Mouse (Mus musculus) cerebellum, postnatal 14 days (tissue): ENCODE measurements around the gene Eno2.

Experiments
- DNase-seq, 2 experiments: peaks; one replicate each; pipeline ENCODE4 v3.0.0; 2021; ENCODE audit warnings: mixed read lengths in 2 of 2

Gene Eno2

GRCm38 (mm10) chr6:124759259-124759658 is 10.2 kb downstream of the Eno2 start:
- peak; percentile 87 to 93 for DNase-seq

DNA sequence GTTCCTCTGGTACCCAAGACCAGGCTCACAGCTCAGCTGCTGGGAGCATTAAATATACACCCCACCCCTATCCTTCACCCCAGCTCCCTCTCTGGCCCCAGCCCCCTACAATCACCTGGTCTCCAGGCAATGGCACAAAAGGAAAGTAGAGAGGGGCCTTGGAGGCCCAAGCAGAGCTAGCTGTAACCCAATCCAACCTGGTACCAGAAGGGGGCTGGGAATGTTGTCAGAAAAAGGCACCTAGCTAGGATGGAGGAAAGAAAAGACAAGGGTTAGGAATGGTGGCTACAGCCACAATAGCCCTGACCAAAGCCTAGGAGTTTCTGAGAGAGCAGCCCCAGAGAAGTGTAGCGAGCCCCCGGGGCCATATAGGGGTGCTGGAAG is 10.6 kb downstream of the Eno2 start:
- no peak for DNase-seq

DNA sequence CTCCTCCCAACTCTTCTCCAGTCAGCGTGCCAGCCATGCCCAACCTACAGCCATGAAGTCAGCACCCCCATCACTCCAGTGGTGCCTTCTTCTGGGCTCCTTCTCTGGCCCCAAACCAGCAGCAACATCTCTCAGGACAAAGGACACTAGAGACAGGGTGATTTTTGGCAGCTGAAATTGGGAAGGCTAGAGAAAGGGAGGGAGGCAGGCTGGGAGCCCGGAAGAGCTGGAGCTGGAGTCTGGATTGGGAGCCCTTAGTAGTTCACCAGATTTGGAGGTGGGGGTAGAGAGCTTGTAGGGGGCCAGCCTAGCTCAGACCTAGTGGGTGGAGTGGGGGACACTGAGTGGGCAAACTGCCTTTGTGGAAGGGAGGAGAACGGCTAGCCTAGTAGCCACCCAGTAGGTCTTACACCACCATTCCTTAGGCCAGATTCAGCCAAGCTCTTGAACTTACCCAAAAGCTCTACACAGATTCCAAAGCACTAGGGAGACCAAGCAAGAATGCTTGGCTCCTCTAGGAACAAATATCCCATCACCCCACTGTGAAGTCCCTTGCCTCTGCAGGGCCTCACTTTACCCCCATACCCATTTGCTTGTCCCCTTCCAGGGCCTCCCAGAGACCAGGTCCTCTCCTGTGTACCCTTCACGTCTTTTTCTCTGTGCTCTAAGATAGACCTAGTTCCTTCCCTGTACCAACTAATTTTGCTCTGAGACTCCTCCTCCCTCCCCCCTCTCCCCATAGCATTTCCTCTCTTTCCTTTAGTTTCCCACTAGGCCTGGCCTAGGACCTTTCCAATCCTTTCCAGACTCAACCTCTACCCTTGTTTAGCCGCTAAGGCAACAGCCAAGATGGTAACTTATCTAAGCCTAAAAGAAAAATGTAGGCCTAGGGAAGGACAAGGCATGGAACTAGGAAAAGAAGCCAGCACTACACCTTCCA is 11.3 kb downstream of the Eno2 start:
- DNase-seq: peak; percentile 72 to 77

GRCm38 (mm10) chr6:124757351-124757880 is 12.1 kb downstream of the Eno2 start:
- no peak for DNase-seq

DNA sequence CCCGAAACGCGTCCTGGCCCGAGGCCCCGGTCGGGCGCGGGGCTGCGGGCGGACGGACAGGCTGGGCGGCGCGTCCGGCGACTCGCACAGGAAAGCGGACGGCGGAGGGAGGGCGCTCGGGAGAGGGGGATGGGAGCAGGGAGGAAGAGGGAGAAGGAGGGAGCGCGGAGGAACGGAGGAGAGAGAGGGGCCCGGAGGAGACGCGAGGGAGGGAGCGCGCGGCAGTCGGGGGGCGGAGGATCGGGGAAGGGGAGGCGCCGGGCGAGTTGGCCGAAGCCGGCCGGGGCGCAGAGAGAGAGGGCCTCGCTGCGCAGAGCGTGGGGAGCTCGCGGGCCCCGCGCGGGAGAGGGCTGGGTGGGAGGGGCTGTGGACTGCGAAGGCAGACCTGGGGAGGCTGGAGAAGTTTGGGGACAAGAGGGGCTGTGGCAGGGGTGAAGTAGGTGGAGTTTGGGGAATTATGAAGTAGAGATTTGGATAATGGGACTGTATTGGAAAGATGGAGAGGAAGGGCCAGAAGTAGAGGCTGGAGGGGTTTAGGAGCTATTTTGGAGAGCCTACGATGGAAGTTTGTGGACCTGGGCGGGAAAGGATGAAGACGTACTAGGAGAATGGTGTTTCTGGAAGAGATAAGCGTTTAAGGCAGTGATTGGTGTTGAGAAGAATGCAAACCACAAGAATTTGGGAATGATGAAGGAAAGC is 12.7 kb downstream of the Eno2 start:
- peak; percentile 89 for DNase-seq

DNA sequence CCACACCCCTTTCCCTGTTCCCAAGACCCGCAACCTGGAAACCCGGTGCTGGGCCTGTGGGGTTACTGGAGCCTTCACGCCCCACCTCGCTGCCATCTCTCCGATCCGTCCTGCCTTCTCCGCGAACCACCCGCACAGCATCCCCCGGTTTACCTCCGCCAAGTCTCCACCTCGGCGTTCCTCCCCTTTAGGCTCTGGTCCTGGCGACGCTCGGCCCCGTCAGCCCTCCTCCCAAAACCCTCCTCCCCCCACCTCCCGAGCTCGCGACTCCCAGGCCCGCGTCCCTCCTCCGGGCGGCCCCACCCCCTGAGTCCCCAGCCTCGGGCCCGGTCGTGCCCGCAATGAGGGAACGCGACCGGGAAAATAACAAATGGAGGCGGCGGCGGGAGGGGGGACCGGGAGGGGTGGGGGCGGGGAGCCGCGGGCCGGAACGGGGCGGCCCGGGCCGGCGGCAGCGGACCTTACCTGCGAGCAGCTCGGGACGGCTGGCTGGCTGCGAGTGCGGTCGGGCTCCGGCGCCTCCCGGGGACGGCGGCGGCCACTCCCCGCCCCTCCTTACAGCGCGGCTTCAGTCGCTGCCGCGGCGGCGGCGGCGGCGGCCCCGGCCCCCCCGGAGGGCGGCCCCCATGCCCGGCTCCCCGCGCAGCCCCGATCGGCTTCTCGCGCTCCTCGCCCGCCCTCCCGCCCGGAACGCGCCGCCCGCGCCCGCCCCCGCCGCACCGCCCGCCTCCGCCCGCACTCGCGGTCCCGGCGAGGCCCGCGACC is 13.5 kb downstream of the Eno2 start, which contains the start of the genes Gm45234 and Atn1:
Gene Gm45234, minus strand, starts transcription at position 191 of the 765 bp plus-strand sequence.
Gene Atn1, minus strand, starts transcription at position 694 of the 765 bp plus-strand sequence.
- peak; percentile 81 to 83 for DNase-seq

- DNase-seq: no peak
Observed at GRCm38 (mm10) chr6:124755306-124755705, 14.2 kb downstream of the Eno2 start.

DNA sequence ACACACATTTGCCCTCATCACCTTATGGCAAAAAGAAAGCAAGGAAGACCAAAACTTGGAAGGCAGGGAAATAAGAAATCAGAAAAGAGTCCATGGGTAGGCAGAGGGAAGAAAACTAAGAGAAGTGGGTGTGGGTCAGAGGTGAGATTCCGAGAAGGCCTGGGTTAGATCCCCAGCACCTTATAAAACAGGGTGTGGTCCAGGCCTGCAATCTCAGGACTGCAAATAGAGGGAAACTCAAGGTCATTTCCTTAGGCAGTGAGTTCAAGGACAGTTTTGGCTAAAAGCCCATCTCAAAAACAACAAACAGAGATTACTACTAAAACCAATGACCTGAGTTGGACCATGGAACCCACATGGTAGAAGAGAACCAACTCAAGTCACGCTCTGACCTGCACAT is 15.6 kb downstream of the Eno2 start:
- no peak for DNase-seq

- DNase-seq: no peak
Observed at GRCm38 (mm10) chr6:124750405-124750804, 19.1 kb downstream of the Eno2 start.

GRCm38 (mm10) chr6:124746654-124747632 is 22.5 kb downstream of the Eno2 start:
- no peak for DNase-seq

DNA sequence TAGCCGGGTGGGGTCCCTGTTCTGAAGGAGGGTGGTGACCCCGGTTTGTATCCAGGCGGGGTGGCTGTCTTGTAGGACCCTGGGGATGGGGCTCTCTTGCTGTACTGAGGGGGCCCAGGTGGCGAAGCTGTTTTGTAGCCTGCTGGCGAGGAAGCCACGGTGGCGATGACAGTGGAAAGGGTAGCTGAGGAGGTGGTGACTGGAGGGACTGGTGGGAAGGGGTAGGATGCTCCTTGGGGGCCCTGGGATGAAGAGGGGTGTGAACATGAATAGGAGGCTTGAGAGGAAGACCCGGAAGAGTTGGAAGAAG is 23.2 kb downstream of the Eno2 start:
- no peak for DNase-seq

DNA sequence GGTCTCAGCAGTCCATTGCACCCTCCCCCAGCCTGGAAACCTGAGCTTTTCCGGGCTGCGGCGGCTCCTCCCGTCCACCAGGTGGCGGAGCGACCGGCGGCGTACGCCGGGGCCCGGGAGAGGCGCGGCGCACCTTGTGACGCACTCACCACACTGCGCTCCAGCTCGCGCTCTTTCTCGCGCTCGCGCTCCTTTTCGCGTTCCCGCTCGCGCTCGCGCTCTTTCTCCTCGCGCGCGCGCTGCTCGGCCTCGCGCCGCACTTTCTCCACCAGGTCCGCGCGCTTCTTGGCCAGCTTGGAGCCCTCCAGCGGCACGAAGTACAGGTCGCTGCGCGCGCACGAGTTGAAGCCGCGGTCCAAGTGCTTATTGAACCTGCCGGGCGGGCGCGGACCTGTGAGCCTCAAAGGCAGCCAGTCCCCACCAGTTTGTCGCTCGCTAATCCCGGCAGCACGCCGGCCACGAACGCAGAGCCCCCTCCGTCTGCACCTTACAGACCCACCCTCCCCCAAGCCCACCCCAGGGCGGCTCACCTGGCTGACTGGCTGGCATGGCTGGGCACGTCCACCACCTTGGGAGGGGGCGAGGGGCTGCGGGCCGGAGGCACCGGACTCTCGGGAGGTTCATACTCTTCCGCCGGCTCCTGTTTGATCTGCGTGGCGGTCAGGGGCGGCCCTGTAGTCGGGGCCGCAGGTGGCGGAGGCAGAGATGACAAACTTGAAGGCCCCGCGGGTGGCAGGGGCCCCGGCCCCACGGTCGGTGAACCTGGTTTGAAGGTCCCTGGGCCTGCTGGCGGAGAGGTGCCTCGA is 23.8 kb downstream of the Eno2 start:
- DNase-seq: peak; percentile 97

- DNase-seq: peak in 1 of 2 experiments; percentile 68
Observed at GRCm38 (mm10) chr6:124744755-124745321, 24.6 kb downstream of the Eno2 start.

DNA sequence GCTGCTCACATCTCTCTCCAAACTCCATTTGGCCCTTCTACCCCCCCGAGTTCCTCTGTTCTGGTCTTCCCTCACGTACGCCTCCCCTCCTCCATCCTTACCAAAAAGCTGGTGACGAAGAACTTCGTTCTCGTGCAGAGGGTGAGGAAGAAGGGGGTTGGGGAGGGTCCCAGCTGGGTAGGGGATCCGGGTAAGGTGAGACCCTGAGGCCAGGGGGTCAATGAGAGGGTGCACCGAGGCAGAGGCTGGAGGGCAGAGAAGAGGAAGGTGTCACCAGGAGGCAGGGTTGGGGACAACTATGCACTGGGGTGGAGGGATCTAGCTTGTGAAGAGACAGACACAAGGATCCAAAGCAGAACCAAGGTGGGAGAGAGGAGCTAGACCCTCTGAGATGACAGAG is 25.8 kb downstream of the Eno2 start:
- peak in 1 of 2 experiments; percentile 26 for DNase-seq

DNA sequence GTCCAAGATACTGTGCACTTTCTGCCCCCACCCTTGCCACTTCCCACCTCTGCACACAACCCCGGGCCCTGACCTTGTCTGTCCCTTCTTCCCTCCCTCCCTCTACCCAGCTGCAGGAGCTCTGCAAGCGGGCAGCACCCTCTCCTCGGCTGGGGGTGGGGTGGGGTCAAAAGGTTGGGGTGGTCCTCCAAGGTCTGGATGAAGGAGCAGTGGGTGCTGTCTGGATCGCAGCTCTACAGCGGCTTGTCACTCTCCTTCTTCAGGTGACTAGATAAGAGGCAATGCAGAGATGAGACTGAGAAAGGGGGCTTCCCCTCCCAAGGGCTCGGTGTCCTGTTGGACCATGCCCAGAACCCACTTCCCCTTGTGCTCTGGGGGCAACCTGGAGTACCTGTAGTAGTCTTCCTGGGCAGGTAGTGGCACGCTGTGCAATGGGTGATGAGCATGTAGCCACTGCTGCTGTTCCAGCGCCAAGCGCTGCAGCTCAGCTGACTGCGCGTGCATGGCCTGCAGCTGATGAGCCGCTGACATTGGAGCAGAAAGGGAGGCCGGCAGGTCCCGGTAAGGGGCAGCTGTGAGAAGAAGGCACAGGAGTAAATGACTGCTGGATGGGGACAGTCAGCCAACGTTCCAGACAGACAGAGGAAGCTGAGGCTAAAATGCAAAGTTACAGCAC is 26.5 kb downstream of the Eno2 start:
- peak; percentile 22 to 43 for DNase-seq

DNA sequence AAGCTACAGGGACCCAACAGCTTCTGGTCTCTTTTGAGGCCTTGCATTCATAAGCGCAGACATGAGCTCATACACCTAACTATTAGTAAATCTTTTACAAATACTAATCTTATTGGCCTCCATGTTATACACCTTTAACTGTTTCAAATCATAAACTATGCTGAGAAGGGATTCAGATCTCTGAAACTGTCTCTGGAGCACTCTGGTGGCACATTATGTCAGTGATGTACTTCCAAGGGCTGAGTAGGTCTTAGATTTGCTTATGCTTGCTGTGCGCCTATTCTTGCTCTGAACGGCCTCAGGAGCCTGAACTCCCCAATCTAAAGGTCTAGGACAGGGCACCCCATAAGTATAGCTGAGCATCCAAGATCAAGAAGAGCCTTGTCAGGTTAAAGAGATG is 27.6 kb downstream of the Eno2 start:
- no peak for DNase-seq

DNA sequence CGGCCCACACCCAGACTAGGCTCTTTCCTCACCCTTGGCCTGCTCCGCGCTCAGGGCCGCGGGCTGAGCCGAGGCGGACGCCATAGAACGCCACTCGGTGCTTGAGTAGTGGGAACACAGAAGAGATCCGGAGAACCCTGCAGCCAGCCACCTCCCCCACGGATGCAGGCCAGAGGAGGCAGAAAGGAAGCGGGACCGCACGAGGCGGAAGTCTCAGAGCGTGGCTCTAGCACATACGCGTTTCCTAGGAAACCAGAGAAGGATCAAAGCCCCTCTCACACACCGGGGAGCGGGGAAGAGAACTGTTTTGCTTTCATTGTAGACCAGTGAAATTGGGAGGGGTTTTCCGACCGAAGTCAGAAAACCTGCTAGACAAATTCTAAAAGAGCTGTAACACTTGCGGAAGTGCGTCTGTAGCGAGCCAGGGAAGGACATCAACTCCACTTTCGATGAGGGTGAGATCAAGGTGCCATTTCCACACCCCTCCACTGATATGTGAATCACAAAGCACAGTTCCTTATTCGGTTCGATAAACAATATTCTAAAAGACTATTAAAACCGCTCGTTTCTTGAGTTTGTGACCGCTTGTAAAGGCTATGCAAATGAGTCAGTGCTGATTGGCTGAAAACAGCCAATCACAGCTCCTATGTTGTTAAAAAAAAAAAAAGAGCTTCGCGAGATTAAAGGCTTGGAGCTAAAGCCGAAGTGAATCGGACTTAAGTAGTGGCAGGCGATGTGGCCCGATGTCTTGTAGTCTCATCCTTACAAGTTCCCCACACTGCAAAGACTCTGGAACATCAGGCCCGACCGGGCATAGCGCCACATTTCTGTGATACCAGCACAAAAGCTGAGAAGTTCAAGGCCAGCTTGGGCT is 28.3 kb downstream of the Eno2 start, which contains the start of gene Grcc10:
Gene Grcc10, minus strand, starts transcription at position 487 of the 874 bp plus-strand sequence.
- peak; percentile 88 to 90 for DNase-seq

DNA sequence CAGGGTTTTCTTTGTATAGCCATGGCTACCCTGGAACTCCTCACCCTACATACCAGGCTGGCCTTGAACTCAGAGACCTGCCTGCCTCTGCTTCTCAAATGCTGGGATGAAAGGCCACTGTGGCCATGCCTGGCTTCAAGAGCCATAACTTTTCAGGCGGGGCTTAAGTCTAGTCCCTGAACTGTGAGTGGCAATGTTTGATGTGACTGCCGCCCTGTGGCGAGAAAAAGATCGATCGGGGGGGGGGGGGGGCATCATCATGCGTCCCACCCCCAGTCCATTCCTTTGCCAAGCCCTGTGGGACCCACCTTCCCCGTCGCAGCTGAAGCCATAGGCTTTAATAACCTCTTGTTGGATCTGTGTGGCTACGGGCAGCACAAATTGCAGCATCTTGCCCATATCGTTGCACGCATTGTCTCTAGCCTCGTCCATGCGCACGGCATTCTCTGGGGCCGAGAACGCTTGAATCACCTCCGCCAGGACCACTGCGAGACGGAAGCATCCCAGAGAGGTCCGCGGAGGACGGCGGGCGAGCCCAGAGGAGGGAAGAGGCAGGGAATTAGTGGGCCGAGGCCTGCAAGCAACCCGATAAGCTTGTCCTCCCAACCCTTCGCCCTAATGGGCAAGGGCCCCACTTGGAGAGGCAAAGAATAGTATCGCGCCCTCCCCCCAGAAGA is 29.1 kb downstream of the Eno2 start:
- peak in 1 of 2 experiments; percentile 71 for DNase-seq
